In the genomic region with DNA sequence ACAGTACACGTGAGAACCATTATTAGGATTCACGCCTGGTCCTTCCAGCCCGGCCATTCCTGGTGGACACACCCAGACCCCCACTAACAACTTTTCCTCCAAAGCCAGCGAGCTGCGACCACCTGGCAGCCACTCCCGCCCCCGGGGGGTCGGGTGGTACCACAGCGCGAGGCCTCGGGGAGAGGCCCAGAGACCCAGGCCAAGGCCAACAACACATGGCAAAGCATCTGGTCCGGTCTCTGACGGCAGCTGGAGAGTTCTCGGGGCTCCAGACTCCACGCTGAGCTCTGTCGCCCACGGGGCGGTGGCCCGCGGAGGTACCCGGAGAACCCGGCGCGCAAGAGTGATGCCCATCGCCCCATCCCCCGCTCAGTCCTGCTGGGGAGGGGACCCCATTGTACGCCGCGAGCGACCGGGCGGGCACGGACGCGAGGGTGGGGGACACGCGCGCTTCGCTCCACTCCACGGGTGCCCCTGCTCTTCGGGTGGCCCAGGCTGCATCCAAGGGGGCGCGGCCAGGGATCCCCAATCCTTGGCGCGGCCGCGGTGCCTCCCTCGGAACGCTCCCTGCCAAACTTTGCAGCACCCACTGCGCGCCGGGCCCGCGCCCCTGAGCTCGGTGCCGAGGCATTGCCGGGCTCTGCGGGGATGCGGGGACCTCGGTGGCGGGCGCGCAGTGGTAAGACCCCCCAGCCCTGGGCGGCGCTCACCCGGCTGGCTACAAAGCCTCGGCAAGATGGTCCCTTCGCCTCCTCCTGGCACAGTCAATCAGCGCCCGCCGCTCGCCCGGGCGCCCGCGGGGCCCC, we compare ENCODE assay signal across 8 mouse cellular contexts. TPM values are rescaled to one million over a fixed set of nuclear protein-coding genes. Genes with fewer than 3 reads are reported as not detected.
DNase-seq lines count a peak whose midpoint lies in the region; ATAC-seq and TF ChIP-seq lines count a peak whose summit lies in the region.

No protein-coding gene starts in this region.

- TF ChIP-seq POLR2A in kidney, adult 2 months (IDR thresholded peaks at IDR 0.05; ENCODE audit: low read depth, low read length): no peak

- DNase-seq in kidney, adult 2 months: no peak
- no peak for DNase-seq in kidney, adult 9 months
- peak; percentile 47 for DNase-seq in hindbrain, embryonic 10.5 days (ENCODE audit: low spot score)
- DNase-seq in liver, embryonic 14.5 days (ENCODE audit: low read depth in 3 of 3, low spot score in 3 of 3): no peak
- no peak for DNase-seq in spleen, adult 12 weeks (ENCODE audit: low spot score)

- no peaks in the 10 kb centered on the region for H3K9me3 ChIP-seq in E14TG2a.4 (ENCODE audit: low read length)
- H3K9me3 ChIP-seq in hindbrain, embryonic 10.5 days: no peaks in the 10 kb centered on the region
- no peaks in the 10 kb centered on the region for H3K9me3 ChIP-seq in liver, embryonic 14.5 days (ENCODE audit: control insufficient read depth, low read length)
- no peaks in the 10 kb centered on the region for H3K9me3 ChIP-seq in stomach, embryonic 16.5 days (replicated peaks; ENCODE audit: control insufficient read depth, low read length)

- TF ChIP-seq EP300 in liver, embryonic 14.5 days (IDR thresholded peaks at IDR 0.05; ENCODE audit: low read depth): no peak

- H3K4me1 ChIP-seq in kidney, adult 2 months (ENCODE audit: control insufficient read depth, insufficient read depth, low read length): no peaks in the 10 kb centered on the region
- H3K4me1 ChIP-seq in E14TG2a.4 (replicated peaks; ENCODE audit: low read depth, low read length): peaks cover 70% of the 10 kb centered on the region
- H3K4me1 ChIP-seq in brown adipose tissue, adult 24 weeks (ENCODE audit: control insufficient read depth, insufficient read depth, insufficient read length, low read length): no peaks in the 10 kb centered on the region
- H3K4me1 ChIP-seq in hindbrain, embryonic 10.5 days (replicated peaks): peaks cover 90% of the 10 kb centered on the region
- H3K4me1 ChIP-seq in liver, embryonic 14.5 days (replicated peaks; ENCODE audit: control insufficient read depth in 2 of 2, insufficient read depth in 2 of 2, low read length in 1 of 2): no peaks in the 10 kb centered on the region
- peaks cover 55% of the 10 kb centered on the region for H3K4me1 ChIP-seq in stomach, embryonic 16.5 days (ENCODE audit: control insufficient read depth, insufficient read depth, low read length)

- H3K27me3 ChIP-seq in kidney, adult 2 months (replicated peaks; ENCODE audit: control insufficient read depth, insufficient read depth, low read length): no peaks in the 10 kb centered on the region
- H3K27me3 ChIP-seq in E14TG2a.4 (ENCODE audit: insufficient read depth, low read length): peaks cover 75% of the 10 kb centered on the region
- H3K27me3 ChIP-seq in hindbrain, embryonic 10.5 days (ENCODE audit: insufficient read depth, poor library complexity, severe bottlenecking): peaks cover 30% of the 10 kb centered on the region
- peaks cover 57% of the 10 kb centered on the region for H3K27me3 ChIP-seq in liver, embryonic 14.5 days (ENCODE audit: control insufficient read depth, insufficient read depth, low read length)
- H3K27me3 ChIP-seq in stomach, embryonic 16.5 days (ENCODE audit: control insufficient read depth, insufficient read depth, low read length): no peaks in the 10 kb centered on the region

- H3K4me2 ChIP-seq in liver, embryonic 14.5 days (ENCODE audit: low read depth): peak overlapping the region; percentile 58
- peak overlapping the region; percentile 96 for H3K4me2 ChIP-seq in stomach, embryonic 16.5 days (ENCODE audit: low read depth, low read length)

- H3K27ac ChIP-seq in kidney, adult 2 months (ENCODE audit: insufficient read depth, low read depth, low read length): no peak overlapping the region
- H3K27ac ChIP-seq in brown adipose tissue, adult 24 weeks (replicated peaks; ENCODE audit: low read depth, low read length): no peak overlapping the region
- H3K27ac ChIP-seq in hindbrain, embryonic 10.5 days: peak overlapping the region; percentile 99
- no peak overlapping the region for H3K27ac ChIP-seq in liver, embryonic 14.5 days
- H3K27ac ChIP-seq in stomach, embryonic 16.5 days (ENCODE audit: low read length): peak overlapping the region; percentile 91; the same call in 1 of the 2 replicates

- TF ChIP-seq CTCF in kidney, adult 2 months (conservative IDR thresholded peaks at IDR 0.05; ENCODE audit: insufficient read depth, insufficient read length, low read depth, low read length): no peak
- TF ChIP-seq CTCF in E14TG2a.4 (conservative IDR thresholded peaks at IDR 0.05; ENCODE audit: low read length): no peak
- TF ChIP-seq CTCF in liver, embryonic 14.5 days (IDR thresholded peaks at IDR 0.05; ENCODE audit: low read depth): no peak

- no peak overlapping the region for H3K9ac ChIP-seq in liver, embryonic 14.5 days (replicated peaks)
- peak overlapping the region; percentile 90 for H3K9ac ChIP-seq in stomach, embryonic 16.5 days (ENCODE audit: low read length)

- ATAC-seq in liver, embryonic 14.5 days (ENCODE audit: insufficient read depth): no peak
- no peak for ATAC-seq in stomach, embryonic 16.5 days (ENCODE audit: insufficient read depth, low FRiP score)

- H3K36me3 ChIP-seq in kidney, adult 2 months (ENCODE audit: control insufficient read depth, insufficient read depth, low read length): no peaks in the 10 kb centered on the region
- H3K36me3 ChIP-seq in E14TG2a.4 (ENCODE audit: insufficient read depth, low read length): no peaks in the 10 kb centered on the region
- H3K36me3 ChIP-seq in hindbrain, embryonic 10.5 days: no peaks in the 10 kb centered on the region
- no peaks in the 10 kb centered on the region for H3K36me3 ChIP-seq in liver, embryonic 14.5 days (replicated peaks; ENCODE audit: control insufficient read depth, insufficient read depth, low read depth)
- no peaks in the 10 kb centered on the region for H3K36me3 ChIP-seq in stomach, embryonic 16.5 days (ENCODE audit: control insufficient read depth, insufficient read depth, low read length)

- WGBS in kidney, adult 2 months: 3% methylated on average over 74 of the region's 76 CpGs
- under 1% methylated on average over 76 of the region's 76 CpGs for WGBS in hindbrain, embryonic 10.5 days
- 3% methylated on average over 61 of the region's 76 CpGs for WGBS in liver, embryonic 14.5 days (ENCODE audit: insufficient replicate concordance)
- 1% methylated on average over 76 of the region's 76 CpGs for WGBS in stomach, embryonic 16.5 days

- H3K4me3 ChIP-seq in kidney, adult 2 months (ENCODE audit: insufficient read depth, low read depth, low read length): peak overlapping the region; percentile 54
- peak overlapping the region; percentile 87 for H3K4me3 ChIP-seq in E14TG2a.4 (replicated peaks; ENCODE audit: low read length)
- peak overlapping the region; percentile 57 for H3K4me3 ChIP-seq in brown adipose tissue, adult 24 weeks (ENCODE audit: insufficient read depth, low read depth, low read length)
- peak overlapping the region; percentile 98 for H3K4me3 ChIP-seq in hindbrain, embryonic 10.5 days
- peak overlapping the region; percentile 11 to 53; a peak in 3 of 4 replicates for H3K4me3 ChIP-seq in liver, embryonic 14.5 days (ENCODE audit: insufficient read depth in 1 of 2, low read depth in 2 of 2, low read length in 2 of 2)
- H3K4me3 ChIP-seq in stomach, embryonic 16.5 days (replicated peaks; ENCODE audit: low read length): peak overlapping the region; percentile 80

RNA-seq across cellular contexts. Expression of a gene that starts 0.8 kb away (rescaled TPM):
- polyA plus RNA-seq in kidney, adult 2 months (2012; rRNA removed): 10.4 and 19.3 TPM in 2 replicates
- 1.4 and 1.5 TPM in 2 replicates for polyA plus RNA-seq in brown adipose tissue, adult 24 weeks (2012; ENCODE audit: insufficient read depth, insufficient read length, missing spikeins)
- polyA plus RNA-seq in hindbrain, embryonic 10.5 days (2016; fragmentation: Nextera tagmentation; extraction: Ambion mirVana): 13.4 and 21.5 TPM in 2 replicates
- polyA plus RNA-seq in liver, embryonic 14.5 days (2012; rRNA removed): 0.41 and 0.47 TPM in 2 replicates
- 0.11 and 0.17 TPM in 2 replicates for polyA plus RNA-seq in liver, embryonic 14.5 days (2014; fragmentation: Nextera tagmentation; extraction: Ambion mirVana)
- polyA plus RNA-seq in stomach, embryonic 16.5 days (2015; fragmentation: Nextera tagmentation; extraction: Ambion mirVana): 3.3 and 3.8 TPM in 2 replicates

RNA-seq across cellular contexts. Expression of a gene that starts 51.0 kb away (rescaled TPM):
- polyA plus RNA-seq in kidney, adult 2 months (2012; rRNA removed): 52.2 and 58.5 TPM in 2 replicates
- 61.3 and 65.2 TPM in 2 replicates for polyA plus RNA-seq in brown adipose tissue, adult 24 weeks (2012; ENCODE audit: insufficient read depth, insufficient read length, missing spikeins)
- polyA plus RNA-seq in hindbrain, embryonic 10.5 days (2016; fragmentation: Nextera tagmentation; extraction: Ambion mirVana): 23.4 and 38.4 TPM in 2 replicates
- polyA plus RNA-seq in liver, embryonic 14.5 days (2012; rRNA removed): 57.9 and 67.0 TPM in 2 replicates
- polyA plus RNA-seq in liver, embryonic 14.5 days (2014; fragmentation: Nextera tagmentation; extraction: Ambion mirVana): 96.9 and 100 TPM in 2 replicates
- 72.6 and 79.3 TPM in 2 replicates for polyA plus RNA-seq in stomach, embryonic 16.5 days (2015; fragmentation: Nextera tagmentation; extraction: Ambion mirVana)

RNA-seq across cellular contexts. Expression of a gene that starts 57.8 kb away (rescaled TPM):
- 42.7 and 51.9 TPM in 2 replicates for polyA plus RNA-seq in kidney, adult 2 months (2012; rRNA removed)
- polyA plus RNA-seq in brown adipose tissue, adult 24 weeks (2012; ENCODE audit: insufficient read depth, insufficient read length, missing spikeins): 49.4 and 55.0 TPM in 2 replicates
- 7.5 and 18.5 TPM in 2 replicates for polyA plus RNA-seq in hindbrain, embryonic 10.5 days (2016; fragmentation: Nextera tagmentation; extraction: Ambion mirVana)
- 34.1 and 37.4 TPM in 2 replicates for polyA plus RNA-seq in liver, embryonic 14.5 days (2012; rRNA removed)
- polyA plus RNA-seq in liver, embryonic 14.5 days (2014; fragmentation: Nextera tagmentation; extraction: Ambion mirVana): 46.5 and 50.2 TPM in 2 replicates
- polyA plus RNA-seq in stomach, embryonic 16.5 days (2015; fragmentation: Nextera tagmentation; extraction: Ambion mirVana): 28.4 and 29.3 TPM in 2 replicates

Comparison
In these comparisons a context has a peak if more than half of its experiments do, and no peak if none do; other contexts are left out.
1. H3K27ac ChIP-seq: peak in hindbrain, embryonic 10.5 days (single experiment) and stomach, embryonic 16.5 days (single experiment); none in kidney, adult 2 months (single experiment), brown adipose tissue, adult 24 weeks (single experiment) and liver, embryonic 14.5 days (single experiment).
2. H3K4me3 ChIP-seq: peak in every context shown above with its lines; median percentile 98 in hindbrain, embryonic 10.5 days; 87 in E14TG2a.4; 80 in stomach, embryonic 16.5 days; 57 in brown adipose tissue, adult 24 weeks; 54 in kidney, adult 2 months; 32 in liver, embryonic 14.5 days.